ENCODE assay signal across 12 mouse cellular contexts in the genomic region with DNA sequence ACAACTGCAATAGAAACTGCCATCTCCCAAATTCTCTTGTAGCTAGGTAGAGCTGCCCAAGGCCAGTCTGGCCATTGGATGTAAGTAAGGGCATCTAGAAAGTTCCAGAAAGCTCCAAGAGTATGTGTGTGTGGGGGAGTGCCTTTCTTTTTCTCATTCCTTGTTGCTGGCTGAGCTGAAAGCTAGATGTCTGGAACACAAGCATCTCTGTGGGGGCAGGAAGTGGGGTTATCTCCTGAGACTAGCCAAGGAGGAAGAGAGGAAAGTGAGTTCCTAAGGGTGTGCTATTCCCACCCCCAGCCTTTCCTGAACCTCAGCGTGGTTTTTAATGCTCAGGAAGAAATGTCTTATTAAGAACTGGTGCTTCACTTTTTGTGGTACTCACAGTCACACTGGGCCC. TPM values are rescaled to one million over a fixed set of nuclear protein-coding genes. Genes with fewer than 3 reads are reported as not detected.
"Had no signal": no experiment of that assay in that cellular context is flagged by ENCODE, and none has a peak within 500 bp of the region (broad histone marks: within the 10 kb centered on the region; RNA-seq: fewer than 3 reads in every experiment).

No protein-coding gene starts in this region.

- H3K4me3 ChIP-seq: liver, embryonic 13.5 days; stomach, embryonic 15.5 days had no signal

- H3K9ac ChIP-seq: liver, embryonic 13.5 days; stomach, embryonic 15.5 days had no signal

- H3K27me3 ChIP-seq: liver, embryonic 13.5 days; stomach, embryonic 15.5 days had no signal

- H3K4me2 ChIP-seq: liver, embryonic 13.5 days; midbrain, embryonic 11.5 days; stomach, embryonic 15.5 days had no signal

- H3K27ac ChIP-seq: liver, embryonic 13.5 days; stomach, embryonic 15.5 days had no signal

- H3K36me3 ChIP-seq: liver, embryonic 13.5 days; stomach, embryonic 15.5 days had no signal

- DNase-seq: kidney, postnatal 14 days; kidney, postnatal 4 days; liver, embryonic 13.5 days; lung, adult 2 months; lung, postnatal 14 days; lung, postnatal 4 days; midbrain, embryonic 14.5 days; spleen, adult 18-20 months; thymus, postnatal 25 days had no signal

- H3K9me3 ChIP-seq: liver, embryonic 13.5 days; stomach, embryonic 15.5 days had no signal

RNA-seq across cellular contexts. Expression of a gene that starts 23.9 kb away (rescaled TPM):
- total RNA-seq: megakaryocyte progenitor cell, adult 5-6 weeks had no signal
